Comparison of ENCODE assay signal across 8 mouse cellular contexts in genomic region chr3:104643810-104644270, GRCm38 (mm10). TPM values are rescaled to one million over a fixed set of nuclear protein-coding genes. Genes with fewer than 3 reads are reported as not detected.
DNase-seq lines count a peak whose midpoint lies in the region; ATAC-seq and TF ChIP-seq lines count a peak whose summit lies in the region.

No protein-coding gene starts in this region.

- no peak overlapping the region for H3K27ac ChIP-seq in embryonic facial prominence, embryonic 11.5 days (replicated peaks; ENCODE audit: low read depth, low read length)
- no peak overlapping the region for H3K27ac ChIP-seq in lung, embryonic 14.5 days (ENCODE audit: low read depth)

- H3K4me3 ChIP-seq in embryonic facial prominence, embryonic 11.5 days (ENCODE audit: low read depth, low read length) = no peak overlapping the region
- H3K4me3 ChIP-seq in lung, embryonic 14.5 days (ENCODE audit: low read depth, low read length) = no peak overlapping the region

- peak; percentile 45 to 48 for DNase-seq in adrenal gland, adult 18-20 months (ENCODE audit: low spot score in 2 of 2)
- DNase-seq in adrenal gland, adult 8-10 months = no peak
- DNase-seq in adrenal gland, postnatal 25 days = peak; percentile 52
- DNase-seq in embryonic facial prominence, embryonic 11.5 days (ENCODE audit: low spot score) = peak; percentile 70
- peak; percentile 53 to 74 for DNase-seq in heart, postnatal 14 days
- DNase-seq in layer of hippocampus, adult 11-12 months (ENCODE audit: low spot score) = peak; percentile 49
- DNase-seq in lung, embryonic 14.5 days = peak; percentile 77
- peak; percentile 49 to 58 for DNase-seq in right cerebral cortex, postnatal 10 days (ENCODE audit: low spot score in 2 of 2)

- TF ChIP-seq CTCF in lung, embryonic 14.5 days (IDR thresholded peaks at IDR 0.05; ENCODE audit: low read depth) = peak; percentile 76

- H3K36me3 ChIP-seq in embryonic facial prominence, embryonic 11.5 days (replicated peaks; ENCODE audit: control insufficient read depth, insufficient read depth, low read depth, low read length) = no peaks in the 10 kb centered on the region
- H3K36me3 ChIP-seq in lung, embryonic 14.5 days (ENCODE audit: insufficient read depth) = no peaks in the 10 kb centered on the region

- intact Hi-C loops in heart, postnatal 14 days (cut with DNase I) = loop anchor here (1.0 to 2.0 kb wide), 2 partner anchors 31 to 103 kb away; no protein-coding TSS in a partner anchor

- no peak overlapping the region for H3K9ac ChIP-seq in embryonic facial prominence, embryonic 11.5 days (replicated peaks; ENCODE audit: low read length)
- no peak overlapping the region for H3K9ac ChIP-seq in lung, embryonic 14.5 days

- no peaks in the 10 kb centered on the region for H3K4me1 ChIP-seq in embryonic facial prominence, embryonic 11.5 days (ENCODE audit: control insufficient read depth, insufficient read depth, low read length)
- H3K4me1 ChIP-seq in lung, embryonic 14.5 days (ENCODE audit: insufficient read depth) = 0 out of 2 replicates have a peak, but pooled peaks cover 2% of the 10 kb centered on the region

- no peaks in the 10 kb centered on the region for H3K27me3 ChIP-seq in embryonic facial prominence, embryonic 11.5 days (ENCODE audit: control insufficient read depth, insufficient read depth, low read length)
- no peaks in the 10 kb centered on the region for H3K27me3 ChIP-seq in lung, embryonic 14.5 days (ENCODE audit: insufficient read depth, low read length)

- no peak for ATAC-seq in embryonic facial prominence, embryonic 11.5 days (replicated peaks; ENCODE audit: insufficient number of reproducible peaks, low FRiP score, low TSS enrichment, low read depth)
- ATAC-seq in lung, embryonic 14.5 days (ENCODE audit: insufficient read depth) = peak; percentile 53; the same call in 1 of the 2 replicates

- WGBS in embryonic facial prominence, embryonic 11.5 days = 11% methylated on average over 2 of the region's 2 CpGs
- WGBS in lung, embryonic 14.5 days = 12% methylated on average over 2 of the region's 2 CpGs

- no peaks in the 10 kb centered on the region for H3K9me3 ChIP-seq in embryonic facial prominence, embryonic 11.5 days (replicated peaks; ENCODE audit: control insufficient read depth, low read length)
- no peaks in the 10 kb centered on the region for H3K9me3 ChIP-seq in lung, embryonic 14.5 days (ENCODE audit: low read depth, low read length)

- H3K4me2 ChIP-seq in embryonic facial prominence, embryonic 11.5 days (ENCODE audit: low read depth, low read length) = no peak overlapping the region
- no peak overlapping the region for H3K4me2 ChIP-seq in lung, embryonic 14.5 days

RNA-seq across cellular contexts. Expression of gene Slc16a1, which starts 5.4 kb away (rescaled TPM):
- total RNA-seq in adrenal gland, adult 18-20 months (2021) = 100 to 1,000 TPM in 1 of 2 experiments, 10 to 100 TPM in 1; 49.3 to 122 TPM
- total RNA-seq in adrenal gland, adult 8-10 months (2022) = 10 to 100 TPM; 17.5 to 29.1 (median 23.5) TPM
- total RNA-seq in adrenal gland, postnatal 25 days (2021) = 26.1 and 31.4 TPM in 2 replicates
- polyA plus RNA-seq in embryonic facial prominence, embryonic 11.5 days (2014; fragmentation: Nextera tagmentation; extraction: Ambion mirVana) = 45.9 and 46.6 TPM in 2 replicates
- 100 to 1,000 TPM; 153 to 157 TPM for total RNA-seq in heart, postnatal 14 days (2021)
- 31.0 and 33.4 TPM in 2 replicates for polyA plus RNA-seq in lung, embryonic 14.5 days (2014; fragmentation: Nextera tagmentation; extraction: Ambion mirVana)
